Mouse (Mus musculus) spleen, adult 2 months (tissue): ENCODE measurements around the gene Cchcr1.

Experiments
- CTCF ChIP-seq: fragments of 200-500 bp; IDR thresholded peaks from 2 replicates; pipeline ENCODE4 v1.5.1; 2011; ENCODE audit warnings: mild to moderate bottlenecking, inconsistent platforms; ENCODE audit not compliant: insufficient read depth, insufficient read length, insufficient replicate concordance; ENCODE audit errors: extremely low read depth
- POLR2A ChIP-seq: fragments of 200-500 bp; IDR thresholded peaks from 2 replicates; pipeline ENCODE4 v1.6.1; 2011; ENCODE audit warnings: low read depth, low read length, inconsistent platforms

DNA sequence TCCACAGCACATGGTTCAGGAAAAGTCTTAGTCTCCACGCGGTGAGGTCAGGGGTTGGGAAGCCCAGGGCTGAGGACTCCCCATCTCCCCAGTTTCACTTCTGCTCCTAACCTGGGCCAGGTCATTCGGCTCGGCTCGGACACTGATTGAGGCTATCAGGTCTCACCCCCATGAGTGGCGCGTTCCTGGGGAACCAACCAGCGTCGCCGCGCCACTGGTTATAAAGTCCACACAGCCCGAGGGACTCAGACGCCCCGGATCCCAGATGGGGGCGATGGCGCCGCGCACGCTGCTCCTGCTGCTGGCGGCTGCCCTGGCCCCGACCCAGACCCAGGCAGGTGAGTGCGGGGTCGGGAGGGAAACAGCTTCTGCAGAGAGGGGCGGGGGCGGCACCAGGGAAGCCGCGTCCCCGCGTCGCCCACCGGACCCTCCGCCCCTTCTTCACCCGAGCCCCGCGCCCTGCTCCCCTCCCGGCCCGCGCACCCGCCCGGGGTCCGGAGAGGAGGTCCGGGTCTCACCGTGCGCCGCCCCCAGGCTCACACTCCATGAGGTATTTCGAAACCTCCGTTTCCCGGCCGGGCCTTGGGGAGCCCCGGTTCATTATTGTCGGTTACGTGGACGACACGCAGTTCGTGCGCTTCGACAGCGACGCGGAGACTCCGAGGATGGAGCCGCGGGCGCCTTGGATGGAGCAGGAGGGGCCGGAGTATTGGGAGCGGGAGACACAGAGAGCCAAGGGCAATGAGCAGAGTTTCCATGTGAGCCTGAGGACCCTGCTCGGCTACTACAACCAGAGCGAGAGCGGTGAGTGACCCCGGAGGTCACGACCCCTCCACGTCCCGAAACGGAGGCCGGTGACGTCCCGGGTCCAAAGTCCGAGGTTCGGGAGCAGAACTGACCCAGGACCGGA, 46.8 kb upstream of the Cchcr1 start, which contains the start of gene H2-Q10:
- no peak for TF ChIP-seq CTCF
- no peak for TF ChIP-seq POLR2A
